Mouse (Mus musculus): ENCODE data around the gene Nfe2l2. TPM values are rescaled to one million over a fixed set of nuclear protein-coding genes. Genes with fewer than 3 reads are reported as not detected.

The Nfe2l2 gene
- polyA plus RNA-seq, 1 experiment, result 21.1 TPM

- no peak for DNase-seq (ENCODE audit: extremely low spot score in 1 of 2, low spot score in 1 of 2)
These were observed 17.2 kb downstream of the Nfe2l2 start for GRCm38 (mm10) chr2:75687040-75687749.

DNA sequence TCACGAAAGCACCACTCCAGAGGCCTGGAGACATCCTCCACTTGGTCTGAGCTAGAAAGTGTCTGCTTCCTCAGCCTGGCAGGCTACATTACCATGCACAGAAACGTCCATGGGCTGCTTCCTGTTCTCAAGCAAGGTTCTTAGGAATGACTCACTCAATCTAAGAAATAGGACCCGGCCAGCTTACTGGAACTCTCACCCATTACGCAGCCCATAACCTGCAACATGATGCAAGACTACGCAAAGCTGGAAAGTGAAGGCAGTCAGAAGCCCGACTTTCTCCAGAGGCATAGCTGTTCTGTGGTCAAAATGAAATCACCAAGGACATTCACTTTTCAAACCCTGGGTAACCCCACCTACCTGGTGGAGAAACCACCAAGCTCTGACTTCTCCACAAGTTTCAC lies 19.0 kb downstream of the Nfe2l2 start:
- no peak for DNase-seq (ENCODE audit: extremely low spot score in 1 of 2, low spot score in 1 of 2)

- no peak for DNase-seq (ENCODE audit: extremely low spot score in 1 of 2, low spot score in 1 of 2)
These were observed 19.9 kb downstream of the Nfe2l2 start for GRCm38 (mm10) chr2:75684526-75684925.

- no peak for DNase-seq (ENCODE audit: extremely low spot score in 1 of 2, low spot score in 1 of 2)
These were observed 21.3 kb downstream of the Nfe2l2 start for GRCm38 (mm10) chr2:75682978-75683709.

- no peak for DNase-seq (ENCODE audit: extremely low spot score in 1 of 2, low spot score in 1 of 2)
These were observed 23.0 kb downstream of the Nfe2l2 start for GRCm38 (mm10) chr2:75681439-75681838.

DNA sequence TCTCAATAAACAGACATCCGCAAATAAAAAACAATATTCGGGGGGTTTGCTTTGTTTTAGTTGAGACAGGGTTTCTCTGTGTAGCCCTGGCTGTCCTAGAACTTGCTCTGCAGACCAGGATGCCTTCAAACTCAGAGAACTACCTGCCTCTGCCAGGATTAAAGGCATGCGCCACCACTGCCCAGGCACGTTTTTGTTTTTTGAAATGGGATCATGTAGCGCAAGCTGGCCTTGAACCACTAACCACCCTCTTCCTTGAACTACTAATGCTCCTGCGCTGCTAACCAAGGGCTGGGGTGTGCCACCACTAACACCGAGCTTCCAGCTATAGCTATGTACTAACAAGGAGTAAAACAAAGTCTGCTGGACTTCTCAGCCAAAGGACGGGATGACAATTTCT lies 24.5 kb downstream of the Nfe2l2 start:
- no peak for DNase-seq (ENCODE audit: extremely low spot score in 1 of 2, low spot score in 1 of 2)

DNA sequence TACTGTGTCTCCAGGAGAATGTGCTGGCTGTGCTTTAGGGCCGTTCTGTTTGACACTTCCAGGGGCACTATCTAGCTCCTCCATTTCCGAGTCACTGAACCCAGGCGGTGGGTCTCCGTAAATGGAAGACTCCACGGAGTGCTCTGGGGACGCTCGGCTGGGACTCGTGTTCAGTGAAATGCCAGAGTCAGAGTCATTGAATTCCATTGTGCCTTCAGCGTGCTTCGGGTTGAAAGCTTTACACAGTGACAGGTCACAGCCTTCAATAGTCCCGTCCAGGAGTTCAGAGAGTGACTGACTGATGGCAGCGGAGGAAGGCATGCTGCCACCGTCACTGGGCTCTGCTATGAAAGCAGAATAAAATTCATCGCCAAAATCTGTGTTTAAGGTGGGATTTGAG lies 27.9 kb downstream of the Nfe2l2 start:
- DNase-seq (ENCODE audit: extremely low spot score in 1 of 2, low spot score in 1 of 2), result no peak

- no peak for DNase-seq (ENCODE audit: extremely low spot score in 1 of 2, low spot score in 1 of 2)
These were observed 31.9 kb downstream of the Nfe2l2 start for GRCm38 (mm10) chr2:75672561-75672960.

DNA sequence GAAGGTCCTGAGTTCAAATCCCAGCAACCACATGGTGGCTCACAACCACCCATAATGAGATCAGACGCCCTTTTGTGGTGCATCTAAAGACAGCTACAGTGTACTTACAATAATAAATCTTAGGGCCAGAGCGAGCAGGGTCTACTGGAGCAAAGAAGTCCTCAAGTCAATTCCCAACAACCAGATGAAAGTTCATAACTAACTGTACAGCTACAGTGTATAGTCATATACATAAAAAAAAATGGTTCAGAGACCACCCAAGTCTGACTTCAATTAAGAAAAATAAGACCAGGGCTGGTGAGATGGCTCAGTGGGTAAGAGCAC lies 33.1 kb downstream of the Nfe2l2 start:
- no peak for DNase-seq (ENCODE audit: extremely low spot score in 1 of 2, low spot score in 1 of 2)

- DNase-seq (ENCODE audit: extremely low spot score in 1 of 2, low spot score in 1 of 2), result no peak
These were observed 33.8 kb downstream of the Nfe2l2 start for GRCm38 (mm10) chr2:75670446-75671336.

DNA sequence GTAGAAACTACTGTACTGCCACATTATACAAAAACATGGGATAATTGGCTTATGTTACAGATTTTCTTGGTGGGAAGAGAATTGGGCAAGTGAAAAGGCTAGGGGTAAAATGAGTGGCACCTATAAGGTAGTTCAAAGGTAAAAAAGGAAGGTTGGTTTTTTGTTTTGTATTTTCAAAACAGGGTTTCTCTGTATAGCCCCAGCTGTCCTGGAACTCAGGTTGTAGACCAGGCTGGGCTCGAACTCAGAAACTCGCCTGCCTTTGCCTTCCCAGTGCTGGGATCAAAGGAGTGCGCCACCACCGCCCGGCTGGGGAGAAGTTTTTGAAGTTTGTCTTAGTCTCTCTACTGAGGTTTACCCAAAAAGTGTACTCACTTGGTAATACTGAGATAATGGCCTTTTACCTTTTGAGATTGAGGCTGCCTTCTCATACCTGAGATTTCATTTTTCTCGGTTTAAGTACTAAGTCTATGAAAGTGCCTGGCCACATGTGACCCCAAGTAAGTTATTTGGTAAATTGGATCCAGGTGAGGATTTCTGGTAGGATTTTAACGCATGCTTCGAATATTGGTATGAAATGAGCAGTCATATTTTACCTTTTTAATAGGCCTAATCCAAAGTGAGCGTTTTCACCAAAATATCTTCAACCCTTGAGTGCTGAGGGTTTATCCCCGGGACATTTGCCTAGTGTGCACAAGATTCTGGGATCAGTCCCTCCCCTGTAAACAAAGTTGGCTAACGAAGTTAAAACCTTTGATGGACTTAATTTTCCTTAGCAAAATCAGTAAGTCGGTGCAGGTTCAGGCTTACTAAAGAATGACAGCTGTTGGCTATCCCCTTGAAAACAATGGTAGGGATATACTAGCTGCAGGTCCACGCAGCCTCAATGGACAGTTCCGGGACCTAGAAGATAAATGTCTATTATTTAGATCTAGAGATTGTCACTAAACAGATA lies 34.7 kb downstream of the Nfe2l2 start:
- no peak for DNase-seq (ENCODE audit: extremely low spot score in 1 of 2, low spot score in 1 of 2)

DNA sequence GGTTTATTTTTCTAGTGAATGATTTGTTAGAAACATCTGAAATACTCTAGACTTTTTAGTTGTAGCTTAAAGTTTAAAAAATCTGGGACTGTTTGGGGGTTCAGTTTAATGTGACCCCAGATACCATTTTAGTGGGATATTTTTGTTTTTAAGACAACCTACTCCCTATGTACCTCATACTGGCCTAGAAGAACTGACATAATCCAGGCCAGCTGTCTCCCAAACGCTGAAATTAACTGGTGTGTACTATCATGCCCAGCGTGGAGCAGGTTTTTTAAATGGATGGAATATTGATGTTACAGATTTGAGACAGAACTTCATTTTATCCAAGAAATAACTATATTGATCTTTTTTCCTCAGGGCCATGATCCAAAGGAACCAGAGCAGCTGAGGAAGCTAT lies 43.3 kb downstream of the Nfe2l2 start:
- DNase-seq (ENCODE audit: extremely low spot score in 1 of 2, low spot score in 1 of 2), result no peak

DNA sequence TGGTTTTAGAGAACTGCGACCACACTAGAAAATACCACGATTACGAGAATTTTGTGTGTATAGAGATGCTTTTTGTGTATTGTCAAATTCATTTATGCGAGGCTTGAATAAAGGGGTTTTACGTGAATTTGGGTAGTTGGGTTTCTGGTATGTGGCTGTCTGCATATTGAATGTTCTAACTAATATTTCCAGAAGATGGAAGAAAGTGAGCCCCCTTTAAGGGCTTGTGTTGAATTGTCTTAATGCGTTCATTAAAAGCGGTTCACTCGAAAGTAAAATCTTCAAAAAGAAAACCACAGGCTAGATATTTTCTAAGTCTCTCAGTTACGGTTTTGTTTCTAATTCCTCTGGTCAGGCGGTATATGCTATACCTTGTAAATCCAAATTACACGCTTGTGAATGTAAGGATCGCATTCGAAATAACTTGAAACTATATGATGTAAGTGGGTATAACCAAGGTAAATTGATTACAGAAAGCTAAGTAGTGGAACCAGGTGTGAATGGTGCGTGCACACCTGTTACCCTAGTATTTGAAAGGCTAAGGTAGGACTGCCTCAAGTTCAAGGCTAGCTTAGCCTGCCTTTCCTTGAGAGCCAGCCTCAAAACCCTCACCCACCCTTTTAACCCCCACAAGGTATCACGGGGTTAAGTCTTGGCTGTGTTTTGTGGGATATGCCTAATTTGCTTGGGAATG lies 44.0 kb downstream of the Nfe2l2 start:
- DNase-seq (ENCODE audit: extremely low spot score in 1 of 2, low spot score in 1 of 2), result no peak

DNA sequence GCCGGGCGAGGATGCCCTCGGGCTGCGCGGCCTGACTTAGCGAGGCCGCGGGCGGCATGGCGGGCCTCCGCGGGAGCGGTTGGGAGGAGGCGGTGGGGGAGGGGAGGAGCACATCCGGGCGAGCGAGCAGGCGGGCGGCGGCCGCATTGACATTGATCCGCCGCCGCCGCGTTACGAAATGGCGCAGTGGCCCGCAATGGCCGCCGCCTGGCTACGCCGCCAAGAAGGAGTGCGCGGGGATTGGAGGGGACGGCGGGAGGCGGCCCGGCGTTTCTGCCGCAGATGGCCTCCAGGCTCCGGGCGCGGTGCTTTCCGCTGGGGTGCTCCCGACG lies 44.8 kb downstream of the Nfe2l2 start:
- DNase-seq (ENCODE audit: extremely low spot score in 1 of 2, low spot score in 1 of 2), result peak; percentile 73 to 92

GRCm38 (mm10) chr2:75658727-75659628 lies 45.5 kb downstream of the Nfe2l2 start, which contains the start of gene Hnrnpa3:
Hnrnpa3 (plus strand) TSS chr2:75659261.
- DNase-seq (ENCODE audit: extremely low spot score in 1 of 2, low spot score in 1 of 2), result peak; percentile 97 to 99

DNA sequence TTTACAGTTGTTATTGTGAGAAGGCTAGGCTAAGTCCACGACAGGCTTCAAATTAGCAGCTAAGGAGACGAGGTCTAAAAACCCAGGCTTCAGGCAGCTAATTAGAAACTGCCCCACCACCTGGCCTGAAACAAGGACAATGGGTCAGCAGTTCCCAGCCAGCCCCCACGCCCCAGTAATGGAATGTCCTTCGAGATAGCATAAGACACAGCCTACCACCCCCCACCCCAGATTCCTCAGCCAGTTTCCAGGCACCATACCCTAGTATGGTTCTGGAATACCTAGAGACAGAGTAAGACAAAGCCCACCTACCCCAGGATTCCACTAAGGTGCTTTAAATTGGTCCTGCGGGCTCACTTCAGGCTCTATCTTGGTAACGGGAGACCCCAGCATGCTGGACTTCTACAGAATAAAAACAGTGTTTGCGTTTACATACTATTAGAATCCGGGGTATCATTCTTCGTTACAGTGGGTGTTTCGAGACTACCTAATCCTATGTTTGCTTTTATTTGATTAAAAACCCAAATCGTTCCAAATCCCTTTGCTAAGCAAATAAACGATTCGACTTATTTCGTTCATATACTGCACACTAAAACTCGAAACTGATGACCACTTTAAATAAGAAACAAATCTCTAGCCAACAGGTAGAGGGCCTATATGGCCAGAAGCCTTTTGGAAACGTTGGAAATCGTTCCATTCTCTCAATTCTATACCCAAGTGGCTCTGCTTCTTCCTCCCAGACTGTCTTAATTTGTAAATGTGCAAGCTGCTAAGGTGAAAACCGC lies 46.3 kb downstream of the Nfe2l2 start:
- no peak for DNase-seq (ENCODE audit: extremely low spot score in 1 of 2, low spot score in 1 of 2)

DNA sequence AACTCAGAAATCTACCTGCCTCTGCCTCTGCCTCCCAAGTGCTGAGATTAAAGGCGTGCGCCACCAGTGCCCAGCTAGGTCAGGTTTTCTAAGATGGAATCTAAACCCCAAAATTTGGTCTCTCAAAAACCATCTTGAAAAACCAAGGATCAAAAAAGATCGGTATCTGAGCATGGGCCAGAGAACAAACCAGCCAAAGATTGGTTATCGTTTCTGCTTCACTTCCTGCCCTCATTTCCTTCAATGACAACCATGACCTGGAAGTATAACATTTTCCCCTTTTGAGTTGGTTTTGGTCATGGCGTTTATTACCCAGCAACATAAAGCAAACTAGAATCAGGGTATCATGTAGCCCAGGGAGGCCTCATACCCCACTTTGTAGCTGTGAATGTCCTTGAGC lies 47.5 kb downstream of the Nfe2l2 start:
- no peak for DNase-seq (ENCODE audit: extremely low spot score in 1 of 2, low spot score in 1 of 2)

DNA sequence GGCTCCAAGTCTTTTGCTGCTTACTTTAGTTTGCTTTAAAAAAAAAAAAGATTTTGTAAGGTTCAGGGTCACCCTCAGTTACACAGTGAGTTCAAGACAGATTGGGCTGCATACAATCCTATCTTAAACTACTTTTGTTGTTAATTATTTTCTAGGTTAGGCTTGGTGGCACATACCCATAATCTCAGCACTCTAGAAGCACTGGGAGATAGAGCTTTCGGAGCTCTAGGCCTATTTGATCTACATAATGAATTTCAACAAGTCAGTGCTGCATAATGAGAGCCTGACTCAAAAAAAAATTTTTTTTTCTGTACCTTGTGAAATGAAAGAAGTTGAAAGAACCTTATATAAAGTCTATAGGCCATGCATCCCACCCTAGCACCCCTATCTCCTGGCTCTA lies 49.8 kb downstream of the Nfe2l2 start:
- DNase-seq (ENCODE audit: extremely low spot score in 1 of 2, low spot score in 1 of 2), result no peak
